Mouse (Mus musculus): Measurements from ENCODE around the gene Gm47791. TPM values are rescaled to one million over a fixed set of nuclear protein-coding genes. Genes with fewer than 3 reads are reported as not detected.
A peak's percentile ranks its signal among the peaks of the same experiment; 100 is the strongest.

The Gm47791 gene
- total RNA-seq, 2 experiments from 2014 or later: not detected

DNA sequence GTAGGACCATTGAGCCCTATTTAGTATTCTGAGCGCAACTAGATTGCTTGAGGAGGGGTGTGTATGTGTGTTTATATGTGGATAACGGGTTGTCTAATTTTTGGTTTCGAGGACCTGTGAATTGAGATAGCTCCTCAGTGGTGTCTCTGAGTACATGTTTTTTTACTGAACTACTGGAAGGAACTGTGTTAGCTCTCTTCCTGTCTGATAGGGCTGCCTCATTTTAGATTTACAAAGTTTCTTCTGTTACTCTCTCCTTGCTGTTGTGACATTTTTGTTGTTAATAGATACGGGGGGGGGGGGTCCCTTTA, 45.2 kb downstream of the Gm47791 start:
- no peak for DNase-seq
- intact Hi-C loops (cut with DNase I): loop anchor here (10.0 kb wide), 1 partner anchor 119 kb away; no protein-coding TSS in a partner anchor

DNA sequence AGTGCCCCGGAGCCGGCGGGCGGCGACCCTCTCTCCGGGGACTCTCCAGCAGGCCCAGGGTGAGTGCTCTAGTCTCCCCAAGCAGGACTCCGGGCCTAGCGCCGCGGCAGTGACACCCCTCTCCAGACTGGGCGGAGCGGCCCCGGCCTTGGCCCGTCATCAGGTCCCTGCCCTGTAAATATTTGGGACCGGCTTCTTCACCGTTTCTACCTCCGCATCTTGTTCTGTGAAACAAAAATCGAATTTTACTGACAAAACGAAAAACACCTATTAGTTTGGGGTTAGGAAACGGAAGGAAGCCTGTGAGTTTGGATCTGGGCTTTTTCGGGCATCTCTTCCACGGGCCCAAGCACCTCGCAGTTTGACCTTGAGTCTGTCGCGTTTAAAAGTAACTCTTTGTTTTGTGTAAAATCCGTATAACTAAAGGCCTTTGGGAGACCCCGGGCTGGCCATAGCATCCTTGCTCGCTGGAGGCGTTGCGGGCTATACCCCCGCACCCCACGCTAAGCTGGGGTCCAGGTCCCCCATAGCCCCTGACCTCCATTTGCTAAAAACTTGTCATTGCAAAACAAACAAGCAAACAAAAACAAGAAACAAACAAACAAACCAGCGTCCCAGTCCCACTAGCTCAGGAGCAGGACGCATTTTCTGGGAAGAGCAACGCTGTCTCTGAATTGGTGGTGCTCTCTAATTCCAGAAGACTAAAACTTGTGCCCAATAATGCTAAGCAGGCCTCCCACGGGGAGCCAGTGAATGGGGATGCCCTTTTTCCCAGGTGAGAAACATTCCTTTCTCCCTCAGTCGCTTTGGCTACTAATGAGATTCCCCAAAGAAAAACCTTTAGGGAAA, 45.8 kb downstream of the Gm47791 start:
- intact Hi-C loops (cut with DNase I): loop anchor here (10.0 kb wide), 1 partner anchor 120 kb away; no protein-coding TSS in a partner anchor
- peak in 1 of 2 experiments; percentile 15 for DNase-seq

DNA sequence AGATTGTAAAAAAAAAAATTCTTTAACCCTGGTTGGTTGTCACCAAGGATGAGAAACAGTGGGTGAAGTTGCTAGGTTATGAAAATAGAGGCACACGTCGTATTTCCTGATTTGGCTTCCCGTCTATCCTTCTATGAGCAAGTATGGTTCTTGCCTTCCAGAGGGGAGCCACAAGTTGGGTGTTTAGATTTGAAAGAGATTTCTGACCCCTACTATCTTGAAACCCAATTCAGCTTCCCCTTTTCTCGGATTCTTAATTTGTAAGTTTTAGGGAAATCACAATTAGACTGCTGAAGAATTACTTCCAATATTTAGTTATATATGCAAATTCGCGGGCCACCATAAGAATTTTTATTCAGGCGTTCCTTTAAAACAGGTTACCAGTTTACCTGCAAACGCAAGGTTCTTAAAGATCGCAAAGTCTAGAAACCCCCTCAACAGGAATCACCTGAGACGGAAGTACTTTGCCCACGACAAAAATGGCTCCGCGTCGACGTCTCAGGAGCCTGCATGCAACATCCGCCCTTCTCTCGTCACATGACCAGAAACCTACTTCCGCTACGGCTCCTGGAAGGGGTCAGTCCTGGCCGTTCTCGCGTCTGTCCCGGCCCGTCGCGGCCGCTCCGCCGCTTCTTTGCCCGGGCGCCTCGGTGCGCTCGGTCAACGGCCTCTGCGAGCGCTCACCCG, 46.6 kb downstream of the Gm47791 start, which contains the start of gene Mff:
Gene Mff, plus strand, starts transcription at position 552 of the 687 bp plus-strand sequence.
- intact Hi-C loops (cut with DNase I): loop anchor here (10.0 kb wide), 1 partner anchor 120 kb away; no protein-coding TSS in a partner anchor
- DNase-seq: peak; percentile 89 to 92

Other genes starting within 250 kb of the Gm47791 start
- gene Col4a4, start 184.4 kb downstream of the Gm47791 start, total RNA-seq (2021): 1 to 10 TPM; 1.4 TPM
- gene Col4a3, start 184.3 kb downstream of the Gm47791 start, total RNA-seq (2021): 1 to 10 TPM; 1.0 to 1.1 TPM
- gene Mff, start 46.4 kb downstream of the Gm47791 start, total RNA-seq (2021): 100 to 1,000 TPM; 136 to 140 TPM
- gene Tm4sf20, start 2.8 kb downstream of the Gm47791 start, total RNA-seq (2021): not detected
- 10 to 100 TPM; 21.2 to 23.5 TPM for gene Agfg1, start 68.2 kb upstream of the Gm47791 start, total RNA-seq (2021)
- not detected for gene A030005L19Rik, start 142.1 kb upstream of the Gm47791 start, total RNA-seq (2021)
- not detected for gene A030014E15Rik, start 153.7 kb upstream of the Gm47791 start, total RNA-seq (2021)
- gene Gm6217, start 160.2 kb upstream of the Gm47791 start, total RNA-seq (2021): not detected
- not detected for gene A030003K21Rik, start 172.1 kb upstream of the Gm47791 start, total RNA-seq (2021)
- not detected for gene Gm7544, start 184.8 kb upstream of the Gm47791 start, total RNA-seq (2021)
- not detected for gene Gm47955, start 189.0 kb upstream of the Gm47791 start, total RNA-seq (2021)
- not detected for gene Gm47959, start 229.3 kb upstream of the Gm47791 start, total RNA-seq (2021)